Mouse (Mus musculus): ENCODE data around the gene Sox5. TPM values are rescaled to one million over a fixed set of nuclear protein-coding genes. Genes with fewer than 3 reads are reported as not detected.

The Sox5 gene
- polyA plus RNA-seq, 1 experiment from 2014 or later: 23.4 TPM

- DNase-seq (ENCODE audit: low spot score) (peak; percentile 40), ATAC-seq (replicated peaks; ENCODE audit: insufficient number of reproducible peaks, low FRiP score, low TSS enrichment, low read depth) (no peak)
- peaks cover 3% of the 10 kb centered on the region; the same call in 1 of the 2 replicates for H3K4me1 ChIP-seq (ENCODE audit: control insufficient read depth, insufficient read depth, low read length)
- H3K9me3 ChIP-seq (replicated peaks; ENCODE audit: control insufficient read depth, low read length): no peaks in the 10 kb centered on the region
- no peak overlapping the region for H3K9ac ChIP-seq (replicated peaks; ENCODE audit: low read length)
- H3K27me3 ChIP-seq (ENCODE audit: control insufficient read depth, insufficient read depth, low read length): no peaks in the 10 kb centered on the region
- H3K4me2 ChIP-seq (ENCODE audit: low read depth, low read length): no peak overlapping the region
- WGBS: 36% methylated on average over 7 of the region's 7 CpGs
- no peaks in the 10 kb centered on the region for H3K36me3 ChIP-seq (replicated peaks; ENCODE audit: control insufficient read depth, insufficient read depth, low read depth, low read length)
- H3K4me3 ChIP-seq (ENCODE audit: low read depth, low read length): no peak overlapping the region
- H3K27ac ChIP-seq (replicated peaks; ENCODE audit: low read depth, low read length): peak overlapping the region; percentile 58; the same call in 1 of the 2 replicates
Measured at GRCm38 (mm10) chr6:144265004-144265403, 516.8 kb downstream of the Sox5 start.

DNA sequence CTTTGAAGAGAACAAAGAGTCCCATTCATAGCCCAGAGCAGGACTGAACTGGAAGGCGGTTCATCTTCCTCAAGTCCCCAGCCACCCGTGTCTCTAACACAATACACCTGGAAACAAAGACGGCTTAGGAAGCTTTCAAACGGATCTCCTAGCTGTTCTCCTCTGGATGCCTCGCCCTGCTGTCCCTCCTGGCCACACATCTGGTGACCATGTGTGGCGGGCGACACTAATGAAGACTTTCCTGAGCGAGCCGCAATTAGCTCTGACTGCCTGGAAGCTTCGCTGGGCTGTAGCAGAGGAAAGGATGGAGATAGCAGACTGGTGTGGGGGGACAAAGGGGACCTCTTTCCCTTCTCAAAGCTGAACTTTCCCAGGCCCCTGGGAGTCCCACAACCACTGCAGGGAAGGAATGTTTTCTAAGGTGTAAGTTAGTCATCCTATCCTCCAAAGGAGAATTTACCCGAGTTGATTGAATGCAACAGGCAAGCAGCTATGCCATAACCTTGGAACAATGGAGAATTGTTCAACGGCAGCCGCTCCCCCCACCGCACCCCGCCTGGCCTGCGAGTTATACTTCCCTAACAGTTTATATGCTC lies 517.4 kb downstream of the Sox5 start:
- Histone ChIP-seq H3K4me2 (ENCODE audit: low read depth, low read length) (peak overlapping the region; percentile 15; the same call in 1 of the 2 replicates), H3K4me1 (ENCODE audit: control insufficient read depth, insufficient read depth, low read length) (peaks cover 3% of the 10 kb centered on the region; the same call in 1 of the 2 replicates), H3K27ac (replicated peaks; ENCODE audit: low read depth, low read length) (peak overlapping the region; percentile 58), H3K4me3 (ENCODE audit: low read depth, low read length) (no peak overlapping the region), H3K9ac (replicated peaks; ENCODE audit: low read length) (0 out of 2 replicates have a peak overlapping the region, but pooled peaks have one; percentile 28), H3K27me3 (ENCODE audit: control insufficient read depth, insufficient read depth, low read length) (no peaks in the 10 kb centered on the region), H3K9me3 (replicated peaks; ENCODE audit: control insufficient read depth, low read length) (no peaks in the 10 kb centered on the region), H3K36me3 (replicated peaks; ENCODE audit: control insufficient read depth, insufficient read depth, low read depth, low read length) (no peaks in the 10 kb centered on the region)
- 14% methylated on average over 16 of the region's 16 CpGs for WGBS
- DNase-seq (ENCODE audit: low spot score) (peak; percentile 83), ATAC-seq (replicated peaks; ENCODE audit: insufficient number of reproducible peaks, low FRiP score, low TSS enrichment, low read depth) (peak; percentile 83)

GRCm38 (mm10) chr6:144256500-144256899 lies 525.3 kb downstream of the Sox5 start:
- no peaks in the 10 kb centered on the region; the same call in 1 of the 2 replicates for H3K4me1 ChIP-seq (ENCODE audit: control insufficient read depth, insufficient read depth, low read length)
- H3K4me2 ChIP-seq (ENCODE audit: low read depth, low read length): no peak overlapping the region
- no peaks in the 10 kb centered on the region for H3K36me3 ChIP-seq (replicated peaks; ENCODE audit: control insufficient read depth, insufficient read depth, low read depth, low read length)
- WGBS: 50% methylated on average over 8 of the region's 8 CpGs
- DNase-seq (ENCODE audit: low spot score) (no peak), ATAC-seq (replicated peaks; ENCODE audit: insufficient number of reproducible peaks, low FRiP score, low TSS enrichment, low read depth) (no peak)
- H3K27me3 ChIP-seq (ENCODE audit: control insufficient read depth, insufficient read depth, low read length): no peaks in the 10 kb centered on the region
- H3K27ac ChIP-seq (replicated peaks; ENCODE audit: low read depth, low read length): 0 out of 2 replicates have a peak overlapping the region, but pooled peaks have one; percentile 9
- H3K4me3 ChIP-seq (ENCODE audit: low read depth, low read length): no peak overlapping the region
- H3K9ac ChIP-seq (replicated peaks; ENCODE audit: low read length): no peak overlapping the region
- H3K9me3 ChIP-seq (replicated peaks; ENCODE audit: control insufficient read depth, low read length): no peaks in the 10 kb centered on the region

DNA sequence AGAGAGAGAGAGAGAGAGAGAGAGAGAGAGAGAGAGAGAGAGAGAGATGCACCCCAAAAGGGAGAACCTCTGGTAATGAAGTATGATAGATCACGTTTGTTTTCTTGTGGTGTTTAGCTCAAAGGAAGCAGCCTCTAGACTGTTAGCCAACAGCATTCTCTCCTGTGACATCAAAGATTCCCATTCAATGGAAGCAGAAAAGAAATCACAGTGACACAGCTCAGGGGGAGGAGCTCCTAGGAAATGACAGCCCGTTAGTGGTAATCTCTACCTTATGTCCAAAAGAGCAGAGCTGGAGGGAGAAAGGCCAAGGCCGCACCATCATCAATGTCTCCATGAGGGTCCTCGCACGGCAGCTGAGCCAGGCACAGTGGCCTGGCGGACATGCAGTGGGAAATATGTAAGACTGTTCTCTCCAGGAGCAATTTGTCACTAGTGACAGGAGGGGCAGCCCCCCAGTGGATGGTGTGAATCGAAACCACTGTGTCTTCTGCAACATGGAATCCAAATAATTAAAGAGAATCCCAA lies 529.5 kb downstream of the Sox5 start:
- Histone ChIP-seq H3K9ac (replicated peaks; ENCODE audit: low read length) (no peak overlapping the region), H3K27me3 (ENCODE audit: control insufficient read depth, insufficient read depth, low read length) (no peaks in the 10 kb centered on the region), H3K9me3 (replicated peaks; ENCODE audit: control insufficient read depth, low read length) (no peaks in the 10 kb centered on the region), H3K4me2 (ENCODE audit: low read depth, low read length) (no peak overlapping the region), H3K4me1 (ENCODE audit: control insufficient read depth, insufficient read depth, low read length) (peaks cover 2% of the 10 kb centered on the region; the same call in 1 of the 2 replicates), H3K36me3 (replicated peaks; ENCODE audit: control insufficient read depth, insufficient read depth, low read depth, low read length) (no peaks in the 10 kb centered on the region), H3K27ac (replicated peaks; ENCODE audit: low read depth, low read length) (no peak overlapping the region), H3K4me3 (ENCODE audit: low read depth, low read length) (no peak overlapping the region)
- 44% methylated on average over 7 of the region's 7 CpGs for WGBS
- DNase-seq (ENCODE audit: low spot score) (peak; percentile 31), ATAC-seq (replicated peaks; ENCODE audit: insufficient number of reproducible peaks, low FRiP score, low TSS enrichment, low read depth) (no peak)

- Histone ChIP-seq H3K27ac (replicated peaks; ENCODE audit: low read depth, low read length) (0 out of 2 replicates have a peak overlapping the region, but pooled peaks have one; percentile 2), H3K4me3 (ENCODE audit: low read depth, low read length) (no peak overlapping the region)
- WGBS: 23% methylated on average over 18 of the region's 18 CpGs
Measured at GRCm38 (mm10) chr6:144251222-144252170, 530.3 kb downstream of the Sox5 start.

GRCm38 (mm10) chr6:144250625-144251181 lies 531.1 kb downstream of the Sox5 start:
- no peak overlapping the region for H3K4me3 ChIP-seq (ENCODE audit: low read depth, low read length)

More at GRCm38 (mm10) chr6:144251222-144252170, 530.3 kb downstream of the Sox5 start:
- no peaks in the 10 kb centered on the region for H3K27me3 ChIP-seq (ENCODE audit: control insufficient read depth, insufficient read depth, low read length)
- H3K36me3 ChIP-seq (replicated peaks; ENCODE audit: control insufficient read depth, insufficient read depth, low read depth, low read length): no peaks in the 10 kb centered on the region
- ATAC-seq (replicated peaks; ENCODE audit: insufficient number of reproducible peaks, low FRiP score, low TSS enrichment, low read depth): peak; percentile 77
- peaks cover 2% of the 10 kb centered on the region; the same call in 1 of the 2 replicates for H3K4me1 ChIP-seq (ENCODE audit: control insufficient read depth, insufficient read depth, low read length)
- H3K9me3 ChIP-seq (replicated peaks; ENCODE audit: control insufficient read depth, low read length): no peaks in the 10 kb centered on the region
- H3K9ac ChIP-seq (replicated peaks; ENCODE audit: low read length): no peak overlapping the region
- H3K4me2 ChIP-seq (ENCODE audit: low read depth, low read length): no peak overlapping the region
- DNase-seq (ENCODE audit: low spot score): peak; percentile 76

GRCm38 (mm10) chr6:144236581-144236980 lies 545.2 kb downstream of the Sox5 start:
- no peaks in the 10 kb centered on the region for H3K9me3 ChIP-seq (replicated peaks; ENCODE audit: control insufficient read depth, low read length)
- H3K27me3 ChIP-seq (ENCODE audit: control insufficient read depth, insufficient read depth, low read length): no peaks in the 10 kb centered on the region
- H3K9ac ChIP-seq (replicated peaks; ENCODE audit: low read length): no peak overlapping the region
- no peak overlapping the region for H3K4me2 ChIP-seq (ENCODE audit: low read depth, low read length)
- DNase-seq (ENCODE audit: low spot score) (no peak), ATAC-seq (replicated peaks; ENCODE audit: insufficient number of reproducible peaks, low FRiP score, low TSS enrichment, low read depth) (no peak)
- WGBS: 44% methylated on average over 11 of the region's 11 CpGs
- no peaks in the 10 kb centered on the region for H3K36me3 ChIP-seq (replicated peaks; ENCODE audit: control insufficient read depth, insufficient read depth, low read depth, low read length)
- H3K4me1 ChIP-seq (ENCODE audit: control insufficient read depth, insufficient read depth, low read length): no peaks in the 10 kb centered on the region
- H3K4me3 ChIP-seq (ENCODE audit: low read depth, low read length): no peak overlapping the region
- H3K27ac ChIP-seq (replicated peaks; ENCODE audit: low read depth, low read length): no peak overlapping the region

More at GRCm38 (mm10) chr6:144250625-144251181, 531.1 kb downstream of the Sox5 start:
- 15% methylated on average over 6 of the region's 6 CpGs for WGBS
- no peaks in the 10 kb centered on the region for H3K36me3 ChIP-seq (replicated peaks; ENCODE audit: control insufficient read depth, insufficient read depth, low read depth, low read length)
- no peaks in the 10 kb centered on the region for H3K27me3 ChIP-seq (ENCODE audit: control insufficient read depth, insufficient read depth, low read length)
- H3K9ac ChIP-seq (replicated peaks; ENCODE audit: low read length): no peak overlapping the region
- H3K4me2 ChIP-seq (ENCODE audit: low read depth, low read length): no peak overlapping the region
- H3K9me3 ChIP-seq (replicated peaks; ENCODE audit: control insufficient read depth, low read length): no peaks in the 10 kb centered on the region
- ATAC-seq (replicated peaks; ENCODE audit: insufficient number of reproducible peaks, low FRiP score, low TSS enrichment, low read depth) (no peak; the same call in 1 of the 2 replicates), DNase-seq (ENCODE audit: low spot score) (peak; percentile 43)
- peaks cover 2% of the 10 kb centered on the region; the same call in 1 of the 2 replicates for H3K4me1 ChIP-seq (ENCODE audit: control insufficient read depth, insufficient read depth, low read length)
- H3K27ac ChIP-seq (replicated peaks; ENCODE audit: low read depth, low read length): 0 out of 2 replicates have a peak overlapping the region, but pooled peaks have one; percentile 28
